Mouse (Mus musculus) subcutaneous adipose tissue, adult 2 months (tissue): ENCODE data around the gene Rgs3. TPM values are rescaled to one million over a fixed set of nuclear protein-coding genes. Genes with fewer than 3 reads are reported as not detected.

ENCODE experiments used
- polyA plus RNA-seq: library from polyadenylated mRNA; depleted of rRNA; stranded (reverse); fragments of >200 nt; gene quantifications from 2 replicates; pipeline ENCODE4 v1.2.3, GENCODE M21; 2012; ENCODE audit warnings: low replicate concordance; rRNA removed

The Rgs3 gene
- 89.0 and 120 TPM in 2 replicates for polyA plus RNA-seq

DNA sequence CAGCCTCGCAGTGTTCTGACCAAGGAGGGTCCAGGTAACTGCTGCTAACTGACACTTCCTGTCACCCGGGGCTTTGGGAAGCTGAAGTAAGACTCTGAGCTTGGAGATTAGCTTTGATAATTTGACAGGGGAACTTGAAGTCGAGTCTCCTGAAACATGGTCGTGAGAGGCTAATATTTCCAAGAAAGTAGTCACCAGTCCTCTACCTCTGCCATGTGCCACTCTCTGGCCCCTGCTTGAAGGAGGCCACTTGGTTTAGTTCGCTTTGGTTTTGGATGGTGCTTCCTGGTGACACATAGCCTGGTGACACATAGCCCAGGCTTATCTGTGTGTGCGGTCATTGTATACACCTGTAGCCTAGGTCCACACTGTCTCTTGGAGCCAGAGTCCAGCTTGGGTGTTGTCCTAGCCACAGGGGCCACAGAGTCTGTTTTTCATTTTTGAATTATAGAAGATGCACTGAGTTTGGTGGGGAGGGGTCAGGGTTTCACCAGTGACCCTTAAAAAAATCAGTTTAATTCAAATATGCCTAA is at the start of gene Rgs3:
Gene Rgs3 (plus strand): TSS at position 51 of the 533 bp plus-strand sequence.

DNA sequence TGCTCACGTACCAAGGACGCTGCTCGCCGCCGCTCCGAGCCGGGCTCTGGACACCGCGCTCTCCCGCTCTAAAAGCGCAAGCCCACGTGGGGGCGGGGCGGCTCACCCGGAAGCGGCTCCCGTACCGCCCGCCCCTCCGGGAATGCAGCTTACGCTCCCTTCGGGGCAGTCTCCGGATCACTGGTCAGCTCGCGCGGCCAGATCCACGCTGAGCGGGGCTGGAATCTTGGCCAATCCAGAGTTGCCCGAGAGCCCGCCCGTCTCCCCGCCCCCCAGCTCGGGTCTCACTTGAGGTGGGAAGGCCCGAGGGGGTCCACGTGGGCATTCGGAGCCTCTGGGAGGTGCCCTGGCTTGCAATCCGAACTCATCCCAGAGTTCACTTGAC is 39.8 kb upstream of the Rgs3 start, which contains the start of gene Alad:
Gene Alad (minus strand): TSS at position 70 of the 385 bp plus-strand sequence.

GRCm38 (mm10) chr4:62524651-62525488 is 34.8 kb upstream of the Rgs3 start, which contains the start of the genes Pole3 and 4933430I17Rik:
Pole3 (minus strand) TSS chr4:62525068.
4933430I17Rik (plus strand) TSS chr4:62525369.

Other genes with a start within 250 kb of the Rgs3 start
- gene Fkbp15, start 199.3 kb upstream of the Rgs3 start, polyA plus RNA-seq = 31.5 and 38.2 TPM in 2 replicates
- 26.8 and 31.4 TPM in 2 replicates for gene Slc31a1, start 199.1 kb upstream of the Rgs3 start, polyA plus RNA-seq
- gene Cdc26, start 151.2 kb upstream of the Rgs3 start, polyA plus RNA-seq = 31.6 and 47.6 TPM in 2 replicates
- gene Prpf4, start 151.1 kb upstream of the Rgs3 start, polyA plus RNA-seq = 9.7 and 17.8 TPM in 2 replicates
- 0.33 and 4.0 TPM in 2 replicates for gene Rnf183, start 124.6 kb upstream of the Rgs3 start, polyA plus RNA-seq
- gene Wdr31, start 89.0 kb upstream of the Rgs3 start, polyA plus RNA-seq = 0.49 and 4.7 TPM in 2 replicates
- gene Bspry, start 79.8 kb upstream of the Rgs3 start, polyA plus RNA-seq = 0.34 and 45.2 TPM in 2 replicates
- 11.7 and 28.9 TPM in 2 replicates for gene Hdhd3, start 56.4 kb upstream of the Rgs3 start, polyA plus RNA-seq
- 116 and 202 TPM in 2 replicates for gene Alad, start 39.9 kb upstream of the Rgs3 start, polyA plus RNA-seq
- 22.1 and 23.5 TPM in 2 replicates for gene Pole3, start 34.8 kb upstream of the Rgs3 start, polyA plus RNA-seq
- 0.06 and 0.14 TPM in 2 replicates for gene 4933430I17Rik, start 34.5 kb upstream of the Rgs3 start, polyA plus RNA-seq